Mouse (Mus musculus) cerebellum, adult 11-12 months (tissue): ENCODE results near the gene Adcy3.

Experiments used
- DNase-seq: peaks from one replicate; pipeline ENCODE4 v3.0.0; 2022

Adcy3 gene

DNA sequence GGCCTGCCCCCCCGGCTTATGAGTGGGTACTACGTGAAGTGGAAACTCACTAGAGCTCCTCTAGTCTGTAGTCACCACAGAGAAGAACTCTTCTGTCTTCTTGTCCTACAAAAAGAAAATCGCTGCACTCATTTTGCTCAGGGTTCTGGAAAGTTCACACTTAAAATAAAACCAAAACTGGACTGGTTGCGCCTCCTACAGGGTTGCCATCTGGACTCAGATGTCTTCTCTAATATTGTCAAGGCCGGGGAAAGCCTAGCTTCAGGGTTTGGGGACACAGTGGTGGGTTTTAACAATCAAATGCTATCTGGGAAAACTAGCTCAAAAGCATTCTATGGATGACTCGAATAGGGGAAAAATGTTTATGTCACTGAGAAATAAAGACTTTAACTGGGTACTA is 116.9 kb downstream of the Adcy3 start:
- DNase-seq: peak; percentile 59

DNA sequence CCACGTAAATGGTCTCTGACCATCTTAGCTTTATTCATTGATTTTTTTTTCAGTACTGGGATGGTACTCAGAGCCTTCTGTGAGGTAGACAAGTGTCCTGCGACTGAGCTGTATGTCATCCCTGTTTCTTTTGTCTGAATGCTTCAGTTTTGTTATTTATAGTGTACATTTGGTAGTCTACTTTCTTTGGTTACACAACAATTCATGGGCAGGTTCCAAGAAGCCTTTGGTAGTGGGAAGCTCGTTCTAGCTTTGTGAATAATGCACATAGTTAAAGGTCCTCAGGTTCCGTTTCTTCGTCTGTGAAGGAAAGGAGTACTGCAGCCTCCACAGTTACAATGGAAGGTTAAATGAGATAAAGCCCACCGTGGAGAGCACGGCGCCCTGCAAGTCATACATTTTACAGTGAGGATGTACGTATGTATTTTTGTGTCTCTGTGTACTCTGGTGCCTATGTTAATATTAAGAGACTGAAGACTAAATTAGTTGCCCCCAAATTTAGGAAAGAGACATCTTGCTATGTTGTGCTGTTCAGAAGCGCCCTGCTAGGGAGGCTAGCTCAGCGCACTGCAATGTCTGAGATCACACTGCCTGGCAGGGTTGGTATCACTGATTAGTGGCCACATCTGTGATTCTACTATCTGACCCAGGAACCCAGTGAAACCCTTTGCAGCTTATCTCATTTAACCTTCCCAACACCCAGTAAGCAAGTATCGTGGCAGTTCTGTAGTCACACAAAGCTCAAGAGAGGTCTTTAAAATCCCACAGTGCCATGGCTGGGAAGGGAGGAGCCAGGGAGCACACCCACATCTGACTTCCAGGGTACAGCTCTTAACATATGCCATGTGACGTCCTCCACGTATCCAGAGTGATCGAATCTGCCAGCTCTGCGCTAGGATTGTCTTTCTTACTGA is 120.1 kb downstream of the Adcy3 start:
- DNase-seq: no peak
